Mouse (Mus musculus) embryonic facial prominence, embryonic 14.5 days (tissue): ENCODE measurements at regions not wholly inside any gene's neighbourhood (a gene's known extent, or its start where the extent isn't known, plus 50 kb on each side); places are given as distances from the start of the nearest gene placed in this dataset.

Experiments used
- ATAC-seq: fragments of 200-750 bp; cut with Nextera tagmentation; 2 replicates; pipeline ENCODE4 v1.8.0; 2017; ENCODE audit warnings: low read depth, moderate number of reproducible peaks, moderate TSS enrichment
- DNase-seq: peaks from one replicate; pipeline ENCODE4 v3.0.0-alpha.2; 2015; ENCODE audit warnings: low spot score
- H3K27ac ChIP-seq: fragments of 300-500 bp; sonication (generic); replicated peaks from 2 replicates; pipeline ENCODE4 v1.5.1; 2014; ENCODE audit warnings: low read depth, mild to moderate bottlenecking, low read length, moderate library complexity
- H3K27me3 ChIP-seq: fragments of 300-500 bp; sonication (generic); replicated peaks from 2 replicates; pipeline ENCODE4 v1.6.1; 2014; ENCODE audit warnings: low read length; ENCODE audit not compliant: control insufficient read depth, insufficient read depth
- H3K36me3 ChIP-seq: fragments of 300-500 bp; sonication (generic); 2 replicates; pipeline ENCODE4 v1.6.1; 2014; ENCODE audit warnings: low read length, mixed read lengths; ENCODE audit not compliant: control insufficient read depth, insufficient read depth
- H3K4me1 ChIP-seq: fragments of 300-500 bp; sonication (generic); 2 replicates; pipeline ENCODE4 v1.6.1; 2014; ENCODE audit warnings: antibody characterized with exemption, low read length; ENCODE audit not compliant: control insufficient read depth, insufficient read depth
- H3K4me2 ChIP-seq: fragments of 300-500 bp; sonication (generic); 2 replicates; pipeline ENCODE4 v1.6.1; 2014; ENCODE audit warnings: low read depth, mild to moderate bottlenecking, low read length, moderate library complexity, mixed read lengths
- H3K4me3 ChIP-seq: fragments of 300-500 bp; sonication (generic); 2 replicates; pipeline ENCODE4 v1.5.1; 2014; ENCODE audit warnings: low read depth, mild to moderate bottlenecking, low read length
- H3K9ac ChIP-seq: fragments of 300-500 bp; sonication (generic); 2 replicates; pipeline ENCODE4 v1.6.1; 2014; ENCODE audit warnings: low read depth, mild to moderate bottlenecking, low read length, moderate library complexity, mixed read lengths
- H3K9me3 ChIP-seq: fragments of 300-500 bp; sonication (generic); 2 replicates; pipeline ENCODE4 v1.6.1; 2016; ENCODE audit warnings: low read length; ENCODE audit not compliant: control insufficient read depth
- WGBS: fragments of 180-500 bp; shearing (Covaris S2); extraction: QIAGEN DNeasy Blood & Tissue Kit; methylation state at CpG from one replicate; pipeline ENCODE4 v1.1.7; 2014; 5-methylcytosine and 5-hydroxymethylcytosine counted together

GRCm38 (mm10) chr11:82668026-82668425, 96.1 kb downstream of the Cct6b start:
- Histone ChIP-seq H3K27ac (no peak overlapping the region), H3K4me3 (no peak overlapping the region), H3K27me3 (no peaks in the 10 kb centered on the region), H3K9me3 (no peaks in the 10 kb centered on the region), H3K4me1 (no peaks in the 10 kb centered on the region), H3K9ac (no peak overlapping the region), H3K4me2 (no peak overlapping the region), H3K36me3 (no peaks in the 10 kb centered on the region)
- DNase-seq = no peak
- ATAC-seq = no peak
- WGBS = 80% methylated on average over 1 of the region's 1 CpGs

GRCm38 (mm10) chr11:82664076-82664475, 100.0 kb downstream of the Cct6b start:
- Histone ChIP-seq H3K9me3 (no peaks in the 10 kb centered on the region), H3K27ac (no peak overlapping the region), H3K4me2 (no peak overlapping the region), H3K36me3 (no peaks in the 10 kb centered on the region), H3K4me1 (no peaks in the 10 kb centered on the region), H3K9ac (no peak overlapping the region), H3K4me3 (no peak overlapping the region), H3K27me3 (no peaks in the 10 kb centered on the region)
- 83% methylated on average over 1 of the region's 1 CpGs for WGBS
- ATAC-seq (no peak), DNase-seq (no peak)

GRCm38 (mm10) chr11:82662086-82662485, 102.0 kb downstream of the Cct6b start:
- Histone ChIP-seq H3K27me3 (no peaks in the 10 kb centered on the region), H3K9ac (no peak overlapping the region), H3K36me3 (no peaks in the 10 kb centered on the region), H3K27ac (no peak overlapping the region), H3K9me3 (no peaks in the 10 kb centered on the region), H3K4me2 (no peak overlapping the region), H3K4me3 (no peak overlapping the region), H3K4me1 (no peaks in the 10 kb centered on the region)
- ATAC-seq = no peak
- DNase-seq = no peak
- 19% methylated on average over 3 of the region's 3 CpGs for WGBS

- 19% methylated on average over 5 of the region's 5 CpGs for WGBS
These were observed 112.4 kb downstream of the Cct6b start for GRCm38 (mm10) chr11:82651751-82652150.

GRCm38 (mm10) chr11:82638513-82638912, 125.6 kb downstream of the Cct6b start:
- ATAC-seq (no peak), DNase-seq (no peak)
- Histone ChIP-seq H3K9ac (no peak overlapping the region), H3K4me1 (no peaks in the 10 kb centered on the region), H3K27me3 (no peaks in the 10 kb centered on the region), H3K9me3 (no peaks in the 10 kb centered on the region), H3K4me2 (no peak overlapping the region), H3K4me3 (no peak overlapping the region), H3K27ac (no peak overlapping the region), H3K36me3 (no peaks in the 10 kb centered on the region)
- WGBS = 25% methylated on average over 4 of the region's 4 CpGs

More at GRCm38 (mm10) chr11:82651751-82652150, 112.4 kb downstream of the Cct6b start:
- ATAC-seq (no peak), DNase-seq (no peak)
- Histone ChIP-seq H3K27ac (no peak overlapping the region), H3K36me3 (no peaks in the 10 kb centered on the region), H3K4me2 (no peak overlapping the region), H3K9ac (no peak overlapping the region), H3K4me1 (no peaks in the 10 kb centered on the region), H3K9me3 (no peaks in the 10 kb centered on the region), H3K4me3 (no peak overlapping the region), H3K27me3 (no peaks in the 10 kb centered on the region)

GRCm38 (mm10) chr11:82632191-82632590, 131.9 kb downstream of the Cct6b start:
- H3K36me3 ChIP-seq = no peaks in the 10 kb centered on the region
- no peak overlapping the region for H3K4me2 ChIP-seq
- no peak overlapping the region for H3K9ac ChIP-seq
- H3K27ac ChIP-seq = no peak overlapping the region
- no peak for DNase-seq
- H3K27me3 ChIP-seq = no peaks in the 10 kb centered on the region
- 94% methylated on average over 1 of the region's 1 CpGs for WGBS
- H3K4me3 ChIP-seq = no peak overlapping the region
- ATAC-seq = no peak
- H3K4me1 ChIP-seq = no peaks in the 10 kb centered on the region
- H3K9me3 ChIP-seq = no peaks in the 10 kb centered on the region

- ATAC-seq = no peak
- Histone ChIP-seq H3K4me2 (no peak overlapping the region), H3K9me3 (no peaks in the 10 kb centered on the region)
These were observed 132.7 kb downstream of the Cct6b start for GRCm38 (mm10) chr11:82631387-82631786.

GRCm38 (mm10) chr11:82626501-82627111, 137.5 kb downstream of the Cct6b start:
- no peak overlapping the region for H3K4me2 ChIP-seq
- 35% methylated on average over 4 of the region's 7 CpGs for WGBS
- no peaks in the 10 kb centered on the region; the same call in 1 of the 2 replicates for H3K27me3 ChIP-seq

More at GRCm38 (mm10) chr11:82631387-82631786, 132.7 kb downstream of the Cct6b start:
- peaks cover 3% of the 10 kb centered on the region; the same call in 1 of the 2 replicates for H3K4me1 ChIP-seq
- no peak overlapping the region for H3K27ac ChIP-seq
- DNase-seq = no peak
- H3K27me3 ChIP-seq = no peaks in the 10 kb centered on the region
- no peaks in the 10 kb centered on the region for H3K36me3 ChIP-seq
- 33% methylated on average over 4 of the region's 4 CpGs for WGBS
- H3K9ac ChIP-seq = no peak overlapping the region
- no peak overlapping the region for H3K4me3 ChIP-seq

GRCm38 (mm10) chr11:82621061-82621460, 143.1 kb downstream of the Cct6b start:
- Histone ChIP-seq H3K4me2 (no peak overlapping the region), H3K9ac (no peak overlapping the region), H3K27ac (no peak overlapping the region), H3K27me3 (no peaks in the 10 kb centered on the region; the same call in 1 of the 2 replicates), H3K4me3 (no peak overlapping the region), H3K36me3 (no peaks in the 10 kb centered on the region), H3K9me3 (no peaks in the 10 kb centered on the region), H3K4me1 (no peaks in the 10 kb centered on the region)
- ATAC-seq (no peak), DNase-seq (no peak)
- 91% methylated on average over 10 of the region's 10 CpGs for WGBS

More at GRCm38 (mm10) chr11:82626501-82627111, 137.5 kb downstream of the Cct6b start:
- H3K27ac ChIP-seq = no peak overlapping the region
- no peak overlapping the region for H3K9ac ChIP-seq
- H3K9me3 ChIP-seq = no peaks in the 10 kb centered on the region
- no peak for DNase-seq
- H3K4me3 ChIP-seq = no peak overlapping the region
- H3K36me3 ChIP-seq = no peaks in the 10 kb centered on the region
- ATAC-seq = no peak
- H3K4me1 ChIP-seq = peaks cover 3% of the 10 kb centered on the region; the same call in 1 of the 2 replicates
